Mouse (Mus musculus) cerebellum, adult 11 months (tissue): ENCODE results near the gene Nmt1.

ENCODE experiments used
- DNase-seq: peaks from one replicate; pipeline ENCODE4 v3.0.0; 2022

Nmt1 gene

DNA sequence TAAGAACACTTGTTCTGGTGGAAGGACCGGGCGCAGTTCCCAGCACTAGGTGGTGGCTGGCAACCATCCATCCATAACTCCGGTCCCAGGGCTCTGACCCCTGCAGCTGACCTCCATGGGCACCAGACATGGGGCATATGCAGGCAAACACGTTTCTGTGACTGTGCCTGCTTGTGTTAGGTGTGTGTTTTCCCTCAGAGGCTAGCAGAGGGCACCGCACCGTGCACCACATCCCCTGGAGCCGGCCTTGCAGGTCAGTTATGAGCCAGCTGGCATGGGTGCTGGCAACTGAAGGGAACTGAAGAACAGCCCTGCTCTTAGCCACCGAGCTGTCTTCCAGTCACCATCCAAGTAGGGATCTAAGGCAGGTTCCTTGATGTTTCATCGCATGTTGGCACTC lies 22.2 kb downstream of the Nmt1 start:
- DNase-seq: peak; percentile 41

DNA sequence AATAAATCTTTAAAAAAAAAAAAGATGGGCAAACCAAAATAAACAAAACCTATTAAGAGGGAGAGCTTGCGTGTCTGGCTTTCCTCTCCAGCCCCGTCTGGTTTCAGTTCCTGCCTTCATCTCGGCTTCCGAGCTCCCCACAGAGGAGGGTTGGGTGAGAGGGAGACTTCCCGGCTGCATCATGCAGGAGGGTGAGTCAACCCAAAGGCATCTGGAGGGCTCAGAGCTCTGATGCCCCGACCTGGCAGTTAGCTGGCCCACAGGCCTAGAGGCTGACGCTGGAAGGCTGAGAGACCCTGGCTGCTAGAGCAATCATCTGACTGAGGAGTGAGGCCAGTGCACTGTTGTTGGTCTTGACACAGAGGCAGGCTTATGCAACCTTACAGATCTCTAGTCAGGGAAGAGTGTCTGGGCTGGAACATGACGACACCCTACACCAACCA lies 23.3 kb downstream of the Nmt1 start:
- peak; percentile 34 for DNase-seq

DNA sequence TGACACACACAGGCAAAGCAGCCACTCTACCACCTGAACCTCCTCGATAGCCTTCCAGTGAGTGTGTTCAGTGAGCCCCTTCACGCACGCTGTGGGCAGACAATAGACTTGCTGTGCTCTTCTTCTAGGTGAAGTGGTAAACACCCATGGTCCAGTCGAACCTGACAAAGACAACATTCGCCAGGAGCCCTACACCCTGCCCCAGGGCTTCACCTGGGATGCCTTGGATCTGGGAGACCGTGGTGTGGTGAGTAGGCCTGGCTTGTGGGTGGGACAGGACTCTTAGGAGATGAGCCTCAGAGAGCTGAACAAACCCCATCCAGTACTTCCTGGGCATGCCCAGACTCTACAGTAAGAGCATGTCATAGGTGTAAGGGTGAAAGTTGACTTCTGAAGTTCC lies 24.1 kb downstream of the Nmt1 start:
- DNase-seq: no peak

- no peak for DNase-seq
Measured at GRCm38 (mm10) chr11:103053191-103054076, 25.4 kb downstream of the Nmt1 start.

- peak; percentile 66 for DNase-seq
Measured at GRCm38 (mm10) chr11:103054798-103055197, 26.8 kb downstream of the Nmt1 start.

GRCm38 (mm10) chr11:103056636-103057035 lies 28.6 kb downstream of the Nmt1 start:
- DNase-seq: no peak

DNA sequence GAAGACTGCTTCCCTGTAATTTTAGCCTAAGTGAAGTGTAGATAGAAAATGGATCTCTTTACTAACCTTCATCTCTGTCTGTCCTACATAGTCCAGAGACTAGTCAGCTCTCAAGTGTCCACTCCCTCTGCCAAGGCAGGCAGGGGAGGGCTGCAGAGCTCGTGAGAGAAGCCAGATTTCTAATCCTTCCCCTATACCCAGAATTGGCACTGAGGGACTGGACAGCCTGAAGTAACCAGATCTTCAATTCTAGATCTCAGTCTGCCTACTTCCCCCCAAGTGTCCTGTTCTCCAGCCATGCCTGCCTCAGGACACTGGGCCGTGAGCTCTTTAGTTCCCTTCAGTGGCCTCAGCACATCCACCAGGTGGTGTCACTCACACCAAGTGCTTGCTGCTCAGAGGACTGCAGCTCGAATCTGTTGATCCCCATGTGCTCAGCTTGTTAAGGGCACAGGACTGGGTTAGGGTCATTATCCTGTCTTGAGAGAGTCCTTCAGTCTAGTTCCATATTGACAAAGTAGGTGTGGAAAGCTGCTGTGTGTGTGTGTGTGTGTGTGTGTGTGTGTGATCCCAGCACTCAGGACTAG lies 30.6 kb downstream of the Nmt1 start:
- no peak for DNase-seq

- no peak for DNase-seq
Measured at GRCm38 (mm10) chr11:103066191-103067050, 38.4 kb downstream of the Nmt1 start.

DNA sequence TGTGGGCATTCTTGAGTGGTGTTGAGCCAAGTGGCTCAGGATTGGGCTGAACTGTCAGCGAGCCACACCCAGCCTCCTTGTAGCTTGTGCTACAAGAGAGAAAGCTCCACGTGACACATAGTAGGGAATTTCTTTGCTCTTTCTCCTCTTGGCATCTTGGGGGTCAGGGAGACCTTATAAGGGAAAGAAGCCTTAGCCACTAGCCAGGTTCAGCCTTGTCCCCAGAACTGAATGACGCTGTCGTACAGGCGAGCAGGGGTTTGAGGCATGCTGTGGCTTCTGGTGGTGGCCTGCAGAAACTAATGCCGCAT lies 39.0 kb downstream of the Nmt1 start:
- DNase-seq: no peak

GRCm38 (mm10) chr11:103067457-103068001 lies 39.5 kb downstream of the Nmt1 start:
- no peak for DNase-seq

GRCm38 (mm10) chr11:103068272-103068671 lies 40.3 kb downstream of the Nmt1 start:
- DNase-seq: no peak

GRCm38 (mm10) chr11:103068884-103069283 lies 40.9 kb downstream of the Nmt1 start:
- DNase-seq: no peak

DNA sequence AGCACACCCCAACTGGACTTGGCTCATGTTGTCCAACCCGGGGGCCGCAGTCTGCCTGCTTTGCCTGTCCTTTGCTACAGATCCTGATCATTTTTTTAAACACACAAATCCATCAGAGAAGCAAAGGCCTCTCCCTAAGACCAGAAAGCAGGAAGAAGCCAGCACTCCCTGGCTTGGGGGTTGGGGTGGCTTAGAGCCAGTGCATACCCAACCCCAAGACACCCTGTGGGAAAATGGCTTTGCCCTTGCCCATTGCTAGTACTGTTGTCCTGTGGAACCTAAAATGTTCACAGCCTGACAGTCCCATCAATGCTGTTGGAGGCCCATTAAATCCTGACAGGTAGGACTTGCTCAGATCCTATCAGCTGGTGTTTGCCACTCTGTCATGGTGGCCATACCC lies 41.7 kb downstream of the Nmt1 start:
- no peak for DNase-seq

- DNase-seq: no peak
Measured at GRCm38 (mm10) chr11:103070322-103070880, 42.4 kb downstream of the Nmt1 start.

DNA sequence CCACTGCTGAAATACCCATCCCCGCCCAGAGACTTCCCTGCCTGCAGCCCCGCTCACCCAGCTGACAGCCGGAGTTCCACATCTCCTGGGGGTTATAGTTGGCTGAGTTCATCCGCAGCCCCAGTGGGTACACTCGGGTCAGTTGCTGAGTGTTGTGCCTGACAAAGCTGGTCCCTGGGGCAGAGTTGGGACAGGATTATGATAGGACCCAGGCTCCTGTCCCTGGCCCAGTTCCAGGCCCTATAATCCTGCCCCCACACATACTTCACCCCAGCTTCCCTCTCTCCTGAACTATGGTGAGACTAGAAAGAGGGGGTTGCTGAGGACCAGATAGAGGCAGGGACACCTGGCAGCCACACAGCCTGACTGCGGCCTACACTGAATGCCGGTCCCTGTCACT lies 45.7 kb downstream of the Nmt1 start:
- no peak for DNase-seq

DNA sequence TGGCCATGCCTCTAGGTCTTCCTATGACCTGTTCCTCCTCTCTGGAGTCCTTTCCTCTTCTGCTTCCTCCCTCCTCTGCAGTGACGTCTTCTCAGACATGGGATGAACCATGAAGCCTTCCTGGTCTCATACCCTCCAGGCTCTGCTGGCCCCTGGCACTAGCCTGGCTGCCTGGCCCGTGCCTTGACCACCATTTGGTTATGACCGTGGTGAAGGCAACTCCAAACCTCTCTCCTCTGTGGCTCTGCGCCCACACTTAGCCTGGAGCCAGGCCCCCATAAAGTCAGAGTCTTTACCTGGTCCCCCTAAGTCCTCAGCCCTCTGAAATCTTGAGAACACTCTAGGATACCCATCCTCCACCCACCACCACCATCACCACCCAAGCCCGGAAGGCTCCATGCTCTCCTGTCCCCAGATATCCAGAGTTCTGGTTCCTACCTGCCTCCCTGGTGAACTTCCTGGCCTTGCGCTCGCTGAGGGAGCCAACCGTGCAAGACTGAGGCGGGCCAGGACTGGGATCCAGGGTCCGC lies 46.2 kb downstream of the Nmt1 start:
- DNase-seq: no peak

DNA sequence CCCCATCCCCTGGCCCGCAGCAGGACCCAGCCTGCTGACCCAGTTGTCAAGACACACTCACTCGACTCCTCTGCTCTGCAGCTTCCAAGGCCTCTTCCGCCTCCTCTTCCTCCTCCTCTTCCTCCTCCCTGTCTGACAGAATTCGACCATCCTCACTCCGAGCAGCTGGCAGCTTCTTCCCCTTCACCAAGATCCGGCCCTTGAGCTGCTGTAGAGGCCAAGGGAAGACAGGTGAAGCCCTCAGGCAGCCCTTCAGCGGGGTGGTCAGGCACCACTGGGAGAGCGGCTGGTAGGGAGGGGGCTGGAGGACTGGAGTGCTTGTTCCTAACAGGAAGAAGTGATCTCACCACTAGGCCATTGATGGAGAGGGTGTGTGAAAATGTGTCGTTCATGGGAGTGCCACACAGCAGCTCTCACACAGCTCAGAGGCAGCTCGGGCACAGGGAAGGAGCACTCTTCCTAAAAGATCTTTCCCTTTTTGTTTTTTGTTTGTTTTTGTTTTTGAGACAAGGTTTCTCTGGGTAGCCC lies 46.9 kb downstream of the Nmt1 start:
- no peak for DNase-seq

- DNase-seq: peak; percentile 60
Measured at GRCm38 (mm10) chr11:103076010-103076409, 48.0 kb downstream of the Nmt1 start.

GRCm38 (mm10) chr11:103076581-103076980 lies 48.6 kb downstream of the Nmt1 start:
- no peak for DNase-seq

DNA sequence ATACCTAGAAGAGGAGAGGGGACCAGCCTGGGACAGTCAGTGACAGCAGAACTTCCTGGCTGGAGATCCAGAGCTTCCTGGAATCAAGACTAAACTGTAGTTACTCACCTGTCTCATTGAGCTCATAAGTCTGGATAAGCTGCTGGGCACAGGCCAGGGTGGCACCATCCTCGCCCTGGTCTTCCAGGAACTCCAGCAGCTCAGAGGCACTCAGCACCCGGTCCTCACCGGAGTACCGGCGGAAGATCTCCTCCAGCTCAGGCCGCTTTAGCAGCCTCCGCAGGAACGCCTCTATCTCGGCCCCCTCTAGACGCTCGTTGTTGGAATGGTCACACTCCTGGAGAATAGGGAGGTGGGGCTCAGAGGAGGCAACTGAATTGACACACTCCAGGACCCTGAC lies 50.1 kb downstream of the Nmt1 start:
- no peak for DNase-seq

DNA sequence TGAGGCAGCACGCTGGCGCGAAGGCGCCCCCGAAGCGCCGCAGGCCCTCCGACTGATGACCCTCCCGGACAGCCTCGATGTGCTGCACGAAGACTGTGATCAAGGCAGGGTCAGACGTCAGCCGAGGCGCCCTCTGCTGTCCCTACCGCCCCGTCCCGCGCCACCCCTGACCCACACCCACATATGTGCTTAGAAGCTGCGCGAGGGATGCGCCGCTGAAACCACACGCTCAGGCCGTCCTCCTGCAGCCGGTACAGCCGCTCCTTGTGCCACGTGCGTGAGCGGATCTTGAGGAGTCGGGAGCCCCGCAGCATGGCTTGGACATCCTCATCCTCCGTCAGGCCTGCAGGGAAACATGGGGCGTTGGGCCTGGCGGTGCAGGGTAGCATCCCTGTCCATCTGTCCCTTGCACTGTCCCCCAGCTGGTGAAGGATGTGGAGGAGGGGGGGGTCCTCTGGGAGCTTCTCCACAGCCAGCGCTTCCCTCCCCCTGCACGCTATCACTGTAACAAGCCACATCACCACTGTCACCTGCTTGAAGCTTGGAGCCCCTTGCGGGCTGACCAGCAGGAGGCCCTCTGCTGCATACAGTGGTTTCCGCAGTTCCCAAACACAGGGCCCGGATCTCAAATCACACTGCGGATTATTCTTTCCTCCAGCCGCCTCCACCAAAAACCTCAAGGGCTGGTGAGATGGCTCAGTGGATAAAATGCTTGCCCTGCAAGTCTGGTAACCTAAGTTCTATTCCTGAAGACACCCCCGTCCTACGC lies 52.5 kb downstream of the Nmt1 start:
- no peak for DNase-seq

GRCm38 (mm10) chr11:103081631-103082030 lies 53.6 kb downstream of the Nmt1 start:
- DNase-seq: no peak
